Mouse (Mus musculus) thymus, postnatal 14 days (tissue): Measurements from ENCODE around the gene Taar6.

Source experiments
- DNase-seq: peaks from one replicate; pipeline ENCODE4 v3.0.0; 2021

Taar6 gene

DNA sequence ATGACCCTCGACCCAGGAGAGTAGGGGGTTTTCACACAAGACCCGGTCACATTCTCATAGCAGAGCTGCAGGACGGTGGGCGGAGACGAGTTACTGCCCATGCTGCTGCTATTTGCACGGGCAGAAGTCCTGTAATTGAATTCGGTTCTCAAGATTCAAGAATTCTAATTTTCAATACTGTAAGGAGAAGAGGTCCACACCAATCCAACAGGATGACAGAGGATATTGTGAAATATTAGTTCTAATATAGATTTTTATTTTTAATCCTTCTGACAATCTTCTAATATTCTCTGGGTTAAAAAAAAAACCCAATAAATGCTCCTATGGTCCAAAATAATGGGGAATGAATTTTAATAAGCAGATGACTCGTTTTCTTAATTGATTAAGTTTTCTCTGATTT is at the start of gene Taar6:
TSS of gene Taar6 (minus strand) at position 101 of the 400 bp plus-strand sequence.
- no peak for DNase-seq

GRCm38 (mm10) chr10:24031347-24031746 is 45.9 kb upstream of the Taar6 start:
- no peak for DNase-seq

- DNase-seq: no peak
Measured at GRCm38 (mm10) chr10:24026922-24027321, 41.5 kb upstream of the Taar6 start, which contains the start of gene Taar7d. TSS of gene Taar7d (plus strand) at chr10:24027222.

DNA sequence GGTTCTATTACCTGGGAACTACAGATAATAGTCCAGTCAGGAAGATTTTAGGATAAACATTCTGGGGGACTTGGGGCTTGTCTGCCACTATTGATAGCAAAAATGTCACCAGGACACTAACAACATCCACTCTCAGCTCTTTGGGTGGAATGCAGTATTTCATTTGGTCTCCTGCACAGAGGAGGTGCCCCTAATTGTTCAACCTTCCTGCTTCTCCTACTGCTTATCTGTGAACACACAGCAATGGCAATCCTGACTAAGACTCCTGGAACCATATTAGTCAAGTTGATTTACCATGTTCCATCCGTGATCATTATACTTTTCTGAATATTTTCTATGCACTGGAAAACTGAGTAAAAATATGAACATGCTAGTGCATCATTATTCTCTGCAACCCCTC is 22.7 kb upstream of the Taar6 start:
- DNase-seq: no peak

- no peak for DNase-seq
Measured at GRCm38 (mm10) chr10:24007034-24007433, 21.6 kb upstream of the Taar6 start.

GRCm38 (mm10) chr10:24006442-24006841 is 21.0 kb upstream of the Taar6 start:
- DNase-seq: no peak

DNA sequence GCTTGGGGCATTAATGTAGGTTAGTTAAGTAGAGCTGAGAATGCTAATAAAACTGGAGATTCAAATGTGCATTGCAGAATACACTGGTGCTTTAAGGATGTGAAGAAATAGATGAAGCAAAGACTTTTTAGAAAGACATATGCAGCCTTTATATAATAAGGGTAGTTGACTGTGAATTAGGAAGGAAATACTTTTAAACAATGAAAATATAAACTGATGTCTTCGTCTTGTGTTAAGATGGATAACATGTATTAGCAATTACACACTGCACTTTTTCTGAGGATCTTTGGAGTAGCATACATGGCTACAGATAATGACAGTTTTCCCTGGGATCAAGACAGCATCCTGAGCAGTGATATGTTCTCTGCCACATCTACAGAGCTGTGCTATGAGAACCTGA is 14.2 kb upstream of the Taar6 start, which contains the start of gene Taar7b:
TSS of gene Taar7b (plus strand) at position 301 of the 400 bp plus-strand sequence.
- no peak for DNase-seq

DNA sequence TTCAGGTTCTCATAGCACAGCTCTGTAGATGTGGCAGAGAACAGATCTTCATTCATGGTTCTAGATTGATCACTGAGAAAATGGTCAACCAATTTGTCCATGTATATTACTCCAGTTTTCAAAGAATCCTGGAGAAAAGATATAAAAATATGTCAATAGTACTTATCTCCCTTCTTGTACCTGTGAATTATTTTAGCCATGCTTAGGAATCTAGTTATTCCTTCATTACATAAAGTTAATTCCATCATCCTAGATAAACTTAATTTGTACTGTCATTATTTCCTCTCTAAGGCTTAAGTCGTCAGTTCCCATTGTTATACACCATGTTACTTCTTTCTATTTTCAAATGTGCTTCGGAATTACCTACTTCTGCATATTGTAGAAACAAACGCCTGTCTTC is 7.9 kb upstream of the Taar6 start, which contains the start of gene Taar7a:
TSS of gene Taar7a (minus strand) at position 101 of the 400 bp plus-strand sequence.
- DNase-seq: no peak

- DNase-seq: peak; percentile 10
Measured at GRCm38 (mm10) chr10:23986419-23986818, 973 bp upstream of the Taar6 start.

DNA sequence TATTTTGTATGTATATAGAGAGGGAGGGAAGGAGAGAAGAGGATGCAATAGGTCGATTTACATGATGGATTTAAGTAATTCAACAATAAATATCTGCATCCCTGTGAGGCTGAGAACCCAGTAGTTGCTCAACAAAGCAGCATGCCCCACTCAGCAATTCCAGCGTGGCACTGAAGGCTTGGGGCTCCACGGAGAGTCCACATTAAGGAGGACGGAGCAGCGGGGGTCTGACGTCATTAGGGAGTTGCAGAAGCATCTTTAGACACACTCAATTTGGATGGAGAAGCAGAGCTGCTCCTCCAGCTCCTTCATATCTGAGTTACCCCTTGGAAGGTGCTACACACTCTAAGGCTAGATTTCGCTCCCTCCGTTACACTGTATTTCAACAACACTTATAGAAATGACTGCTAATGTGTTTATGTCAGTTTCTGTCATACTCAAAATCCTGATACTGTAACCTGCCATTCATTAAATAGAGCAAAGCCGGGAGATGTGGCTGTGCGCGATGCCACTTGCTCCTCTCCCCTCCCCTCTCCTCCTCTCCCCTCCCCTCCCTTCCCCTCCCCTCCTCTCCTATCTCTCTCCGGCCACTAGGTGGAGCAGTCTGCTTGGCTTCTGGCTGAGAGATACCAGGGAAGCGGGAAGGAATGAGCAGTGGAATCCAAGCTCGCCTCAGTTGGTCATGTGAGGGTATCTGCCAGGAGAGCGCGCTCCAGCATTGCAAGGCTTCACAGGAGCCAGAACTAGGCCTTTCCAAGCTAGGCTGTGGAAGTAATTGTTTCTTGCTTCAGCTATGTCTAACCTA is 6.3 kb downstream of the Taar6 start:
- DNase-seq: peak; percentile 64

DNA sequence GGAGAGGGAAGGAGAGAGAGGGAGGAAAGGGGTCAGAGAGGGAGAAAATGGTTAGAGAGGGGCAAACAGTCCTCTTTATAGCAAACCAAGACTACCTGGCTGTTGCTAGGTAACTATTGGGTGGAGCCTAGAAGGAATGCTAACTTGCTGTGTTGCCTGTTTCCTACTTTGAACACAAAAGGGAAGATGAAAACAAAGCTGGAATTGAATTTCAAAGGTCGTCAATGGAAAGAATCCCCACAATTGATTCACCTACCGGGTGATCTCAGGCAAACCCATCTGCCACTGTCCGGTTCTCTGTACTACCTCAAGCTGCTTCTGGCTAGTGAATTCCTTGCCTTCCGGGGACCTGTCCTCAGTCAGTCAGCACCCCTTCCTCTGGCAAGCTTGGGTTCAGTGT is 7.5 kb downstream of the Taar6 start:
- DNase-seq: no peak

- DNase-seq: no peak
Measured at GRCm38 (mm10) chr10:23971256-23971655, 14.2 kb downstream of the Taar6 start.

DNA sequence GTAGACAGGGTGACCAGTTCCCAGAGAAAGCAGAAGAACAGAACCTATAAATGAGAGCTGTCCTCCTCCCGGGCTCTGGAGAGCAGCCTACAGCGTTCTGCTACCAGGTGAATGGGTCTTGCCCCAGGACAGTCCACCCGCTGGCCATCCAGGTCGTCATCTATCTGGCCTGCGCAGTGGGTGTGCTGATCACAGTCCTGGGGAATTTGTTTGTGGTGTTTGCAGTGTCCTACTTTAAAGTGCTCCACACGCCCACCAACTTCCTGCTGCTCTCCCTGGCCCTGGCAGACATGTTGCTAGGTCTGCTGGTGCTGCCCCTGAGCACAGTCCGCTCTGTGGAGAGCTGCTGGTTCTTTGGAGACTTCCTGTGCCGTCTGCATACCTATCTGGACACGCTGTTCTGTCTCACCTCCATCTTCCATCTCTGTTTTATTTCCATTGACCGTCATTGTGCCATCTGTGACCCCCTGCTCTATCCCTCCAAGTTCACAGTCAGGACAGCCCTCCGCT is 14.7 kb downstream of the Taar6 start, which contains the start of gene Taar5:
TSS of gene Taar5 (plus strand) at position 51 of the 510 bp plus-strand sequence.
- no peak for DNase-seq

DNA sequence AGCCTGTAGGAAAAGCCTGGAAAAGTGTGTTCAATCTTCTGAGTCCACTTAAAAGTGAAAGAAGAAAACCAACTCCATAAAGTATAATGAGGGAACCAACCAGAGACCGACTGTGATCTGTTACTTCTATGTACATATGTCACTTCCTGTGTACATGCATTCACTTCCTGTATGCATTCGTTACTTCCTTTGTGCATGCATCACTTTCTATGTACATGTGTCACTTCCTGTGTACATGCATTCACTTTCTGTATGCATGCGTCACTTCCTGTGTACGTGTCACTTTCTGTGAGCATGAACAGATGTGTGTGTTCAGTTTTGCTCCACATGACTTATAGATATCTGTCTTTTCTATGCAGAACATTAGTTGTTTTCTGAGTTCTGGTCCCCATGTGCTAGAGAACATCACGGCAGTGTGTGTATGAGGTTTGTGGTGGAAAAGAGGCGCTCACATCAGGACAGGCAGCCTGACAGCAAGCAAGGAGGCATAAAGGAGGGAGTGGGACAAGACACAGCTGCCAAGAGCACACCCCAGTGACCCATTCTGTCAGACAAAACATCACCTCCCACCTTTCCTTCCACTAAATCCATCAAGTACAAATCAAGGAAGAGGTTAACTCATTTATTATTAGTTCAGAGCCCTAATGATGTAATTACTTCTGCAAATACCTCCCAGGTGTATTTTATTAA is 20.4 kb downstream of the Taar6 start:
- no peak for DNase-seq

DNA sequence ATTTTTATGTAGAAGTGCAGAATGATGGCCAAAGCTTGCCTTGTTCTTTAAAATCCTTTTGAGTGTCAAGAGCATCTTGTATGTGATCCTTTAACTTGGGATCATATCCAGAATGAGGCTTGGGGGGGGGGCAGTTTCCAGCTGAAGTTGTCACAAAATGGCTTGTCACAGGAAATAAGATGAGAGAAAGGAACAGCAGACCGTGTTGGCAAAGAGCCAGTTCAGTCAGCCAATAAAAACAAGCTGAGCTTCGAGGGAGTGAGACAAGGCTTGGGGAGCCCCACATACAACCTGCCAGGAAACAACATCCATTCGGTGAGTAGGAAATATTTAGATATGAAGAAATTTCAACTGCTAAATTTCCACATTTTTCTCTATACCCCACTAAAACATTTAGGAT is 22.0 kb downstream of the Taar6 start:
- DNase-seq: no peak

GRCm38 (mm10) chr10:23960444-23960915 is 25.0 kb downstream of the Taar6 start, which contains the start of gene Taar4:
TSS of gene Taar4 (plus strand) at chr10:23960494.
- no peak for DNase-seq

- DNase-seq: no peak
Measured at GRCm38 (mm10) chr10:23959071-23959470, 26.4 kb downstream of the Taar6 start.

GRCm38 (mm10) chr10:23951714-23952113 is 33.7 kb downstream of the Taar6 start:
- no peak for DNase-seq

DNA sequence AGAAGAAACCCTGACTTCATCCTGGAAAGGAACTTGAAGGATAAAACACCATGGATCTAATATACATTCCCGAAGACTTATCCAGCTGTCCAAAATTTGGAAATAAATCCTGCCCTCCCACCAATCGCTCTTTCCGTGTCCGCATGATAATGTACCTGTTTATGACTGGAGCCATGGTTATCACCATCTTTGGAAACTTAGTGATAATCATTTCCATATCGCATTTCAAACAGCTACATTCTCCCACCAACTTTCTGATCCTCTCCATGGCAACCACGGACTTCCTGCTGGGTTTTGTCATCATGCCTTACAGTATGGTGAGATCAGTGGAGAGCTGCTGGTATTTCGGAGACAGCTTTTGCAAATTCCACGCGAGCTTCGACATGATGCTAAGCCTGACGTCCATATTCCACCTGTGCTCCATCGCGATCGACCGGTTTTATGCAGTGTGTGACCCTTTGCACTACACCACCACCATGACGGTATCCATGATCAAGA is 35.9 kb downstream of the Taar6 start, which contains the start of gene Taar3:
TSS of gene Taar3 (plus strand) at position 51 of the 498 bp plus-strand sequence.
- no peak for DNase-seq

- DNase-seq: no peak
Measured at GRCm38 (mm10) chr10:23948026-23948425, 37.4 kb downstream of the Taar6 start.

GRCm38 (mm10) chr10:23942465-23942864 is 43.0 kb downstream of the Taar6 start:
- DNase-seq: peak; percentile 41

DNA sequence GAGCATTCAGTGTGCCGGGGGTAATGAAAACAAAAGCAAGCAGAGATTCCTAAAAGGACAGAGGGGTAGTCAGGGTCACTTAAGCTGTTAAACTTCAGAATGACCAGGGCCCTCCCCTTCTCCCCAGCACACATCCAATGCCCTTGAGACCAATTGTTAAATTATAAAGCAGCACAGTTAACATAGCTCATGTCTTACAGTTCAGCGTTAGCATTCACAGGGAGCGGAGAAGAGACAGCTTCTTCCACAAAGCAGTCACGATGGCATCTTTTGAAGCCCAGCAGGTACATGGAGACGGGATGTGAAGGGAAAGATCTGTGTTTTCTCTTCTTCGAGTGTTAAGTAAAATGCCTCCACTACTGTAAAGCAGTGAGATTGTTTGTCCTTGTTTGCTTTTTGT is 47.1 kb downstream of the Taar6 start, which contains the start of gene Taar2:
TSS of gene Taar2 (plus strand) at position 261 of the 400 bp plus-strand sequence.
- no peak for DNase-seq

GRCm38 (mm10) chr10:23937613-23938012 is 47.8 kb downstream of the Taar6 start:
- DNase-seq: no peak
